Mouse (Mus musculus): ENCODE data around the gene Decr2. TPM values are rescaled to one million over a fixed set of nuclear protein-coding genes. Genes with fewer than 3 reads are reported as not detected.
"Not testable (repeated sequence)": the region's sequence is repeated elsewhere in the genome, so short reads cannot be mapped to it uniquely, and the experiment has no call there.

Gene Decr2
- total RNA-seq, 1 experiment from 2014 or later, result 5.5 TPM

DNA sequence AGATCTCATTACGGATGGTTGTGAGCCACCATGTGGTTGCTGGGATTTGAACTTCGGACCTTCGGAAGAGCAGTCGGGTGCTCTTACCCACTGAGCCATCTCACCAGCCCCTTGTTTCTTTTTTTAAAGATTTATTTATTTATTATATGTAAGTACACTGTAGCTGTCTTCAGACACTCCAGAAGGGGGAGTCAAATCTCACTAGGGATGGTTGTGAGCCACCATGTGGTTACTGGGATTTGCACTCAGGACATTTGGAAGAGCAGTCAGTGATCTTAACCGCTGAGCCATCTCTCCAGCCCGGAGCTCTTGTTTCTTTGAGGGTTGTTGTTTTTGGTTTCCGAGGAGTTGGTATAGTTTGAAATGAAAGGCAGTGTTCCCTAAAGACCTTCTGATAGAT, 24.3 kb upstream of the Decr2 start:
- not testable (repeated sequence) for ATAC-seq (ENCODE audit: extremely low read depth, insufficient number of reproducible peaks, low FRiP score, poor library complexity, severe bottlenecking)

GRCm38 (mm10) chr17:26114061-26114460, 23.9 kb upstream of the Decr2 start:
- no peak for ATAC-seq (ENCODE audit: extremely low read depth, insufficient number of reproducible peaks, low FRiP score, poor library complexity, severe bottlenecking)

DNA sequence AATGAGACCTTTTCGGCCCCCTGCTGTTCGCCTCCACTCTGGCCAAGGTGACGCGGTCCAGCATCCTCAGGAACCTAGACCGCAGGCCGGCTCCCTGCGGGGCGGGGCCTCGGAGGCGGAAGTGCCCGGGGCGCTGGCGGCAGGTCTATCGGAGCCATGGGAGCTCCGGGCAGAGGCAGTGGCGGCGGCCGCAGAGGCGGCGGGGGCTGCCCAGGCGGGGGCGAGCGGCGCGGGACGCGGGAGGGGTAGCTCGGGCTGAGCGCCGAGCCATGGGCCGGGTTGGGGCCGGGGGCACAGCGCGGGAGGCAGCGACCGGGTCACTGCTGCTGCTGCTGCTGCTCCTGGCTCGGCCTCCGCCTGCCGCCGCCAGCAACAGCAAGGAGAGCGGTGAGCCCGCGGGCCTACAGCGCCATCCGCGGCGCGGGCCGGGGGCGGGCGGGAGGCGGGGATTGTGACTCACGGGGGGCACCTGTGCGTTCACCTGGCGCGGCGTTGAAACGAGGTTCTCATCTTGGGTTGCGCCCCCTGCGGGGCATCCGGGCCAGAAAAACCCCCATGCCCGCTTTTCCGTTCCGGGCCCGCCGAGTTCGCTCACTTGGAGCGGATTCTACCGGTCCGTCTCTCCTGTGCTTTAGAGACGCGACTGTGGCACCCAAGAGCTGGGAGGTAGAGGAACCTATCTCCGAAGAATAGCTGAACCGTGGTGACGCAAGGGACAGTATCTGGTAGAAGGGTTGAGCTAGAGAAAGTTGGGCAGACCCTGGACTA, 23.2 kb upstream of the Decr2 start, which contains the start of gene Tmem8:
TSS of gene Tmem8 (plus strand) at position 119 of the 768 bp plus-strand sequence.
- ATAC-seq (ENCODE audit: extremely low read depth, insufficient number of reproducible peaks, low FRiP score, poor library complexity, severe bottlenecking), result peak; percentile 77

GRCm38 (mm10) chr17:26112751-26113150, 22.6 kb upstream of the Decr2 start:
- no peak for ATAC-seq (ENCODE audit: extremely low read depth, insufficient number of reproducible peaks, low FRiP score, poor library complexity, severe bottlenecking)

DNA sequence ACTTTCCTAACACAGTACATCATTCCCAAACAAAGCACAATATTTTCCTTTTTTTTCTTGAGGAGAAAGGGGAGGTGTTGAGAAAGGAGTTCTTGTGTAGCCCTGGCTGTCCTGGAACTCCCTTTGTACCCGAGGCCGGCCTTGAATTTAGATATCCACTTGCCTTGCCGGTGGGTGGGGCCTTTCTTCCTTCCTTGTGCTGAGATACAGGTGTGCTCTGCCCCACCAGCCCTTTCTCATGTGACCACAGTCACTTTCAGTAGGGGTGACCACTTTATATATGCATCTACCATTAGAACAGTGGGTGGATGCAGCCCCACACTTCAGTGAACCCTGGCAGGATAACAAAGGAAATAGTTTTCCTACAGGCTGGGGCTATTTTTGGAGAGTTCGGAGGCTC, 21.6 kb upstream of the Decr2 start:
- no peak for ATAC-seq (ENCODE audit: extremely low read depth, insufficient number of reproducible peaks, low FRiP score, poor library complexity, severe bottlenecking)

DNA sequence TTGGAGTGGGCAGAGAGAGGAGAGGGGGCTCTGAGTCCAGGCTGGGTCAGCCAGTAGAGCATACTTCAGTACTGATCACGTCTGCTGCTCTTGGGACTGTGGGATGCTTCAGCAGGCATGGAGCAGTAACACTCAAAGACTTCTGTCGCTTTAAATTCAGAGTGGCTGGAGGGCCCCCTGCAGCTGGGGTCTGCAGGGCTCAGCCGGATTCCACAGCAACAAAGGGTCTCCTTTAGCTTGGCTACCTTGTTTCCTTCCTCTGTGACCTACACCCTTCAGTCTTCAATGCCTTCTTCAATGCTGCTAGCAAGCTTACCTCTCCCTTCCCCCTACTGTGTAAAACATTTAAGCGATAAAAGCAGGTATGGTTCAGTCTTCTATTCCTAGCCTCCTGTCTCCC, 20.9 kb upstream of the Decr2 start:
- no peak for ATAC-seq (ENCODE audit: extremely low read depth, insufficient number of reproducible peaks, low FRiP score, poor library complexity, severe bottlenecking)

GRCm38 (mm10) chr17:26110156-26110555, 20.0 kb upstream of the Decr2 start:
- no peak for ATAC-seq (ENCODE audit: extremely low read depth, insufficient number of reproducible peaks, low FRiP score, poor library complexity, severe bottlenecking)

GRCm38 (mm10) chr17:26105619-26106018, 15.5 kb upstream of the Decr2 start:
- no peak for ATAC-seq (ENCODE audit: extremely low read depth, insufficient number of reproducible peaks, low FRiP score, poor library complexity, severe bottlenecking)

DNA sequence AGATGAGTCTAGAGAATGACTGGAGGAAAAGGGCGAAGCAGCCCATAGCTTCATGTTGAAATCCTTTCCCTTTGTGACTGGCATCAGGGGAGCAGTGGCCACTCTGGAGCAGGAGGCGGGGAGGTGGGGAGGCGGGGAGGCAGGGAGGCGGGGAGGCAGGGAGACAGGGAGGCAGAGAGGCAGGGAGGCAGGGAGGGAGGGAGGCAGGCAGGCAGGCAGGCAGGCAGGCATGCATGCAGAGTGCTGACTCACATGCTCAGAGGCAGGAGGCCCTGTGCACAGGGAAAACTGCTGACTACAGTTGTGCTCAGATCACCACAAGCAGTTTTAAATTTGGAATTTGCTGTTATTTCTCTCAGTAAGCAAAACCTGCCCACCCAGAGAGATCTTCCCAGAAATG, 11.3 kb upstream of the Decr2 start:
- ATAC-seq (ENCODE audit: extremely low read depth, insufficient number of reproducible peaks, low FRiP score, poor library complexity, severe bottlenecking), result no peak

DNA sequence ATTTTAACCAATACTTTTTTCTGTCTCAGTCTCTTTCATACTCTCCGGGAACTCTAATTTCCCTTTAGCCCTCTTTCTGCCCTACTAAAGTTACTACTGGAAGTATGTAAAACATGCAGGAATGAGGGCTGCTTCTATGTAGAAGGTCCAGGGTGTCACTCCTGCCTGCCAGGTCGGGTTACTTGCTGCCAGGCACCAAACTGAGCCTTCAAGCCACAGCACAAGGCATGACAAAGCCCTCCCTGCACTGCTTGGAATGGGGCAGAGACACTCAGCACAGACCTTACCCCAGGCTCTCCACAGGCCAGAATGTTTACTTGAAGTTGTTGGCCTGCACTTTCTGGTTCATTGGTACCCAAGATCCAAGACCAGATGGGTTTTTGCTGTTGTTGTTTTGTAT, 10.0 kb upstream of the Decr2 start:
- ATAC-seq (ENCODE audit: extremely low read depth, insufficient number of reproducible peaks, low FRiP score, poor library complexity, severe bottlenecking), result no peak

- ATAC-seq (ENCODE audit: extremely low read depth, insufficient number of reproducible peaks, low FRiP score, poor library complexity, severe bottlenecking), result not testable (repeated sequence)
Measured at GRCm38 (mm10) chr17:26099316-26099715, 9.2 kb upstream of the Decr2 start.

DNA sequence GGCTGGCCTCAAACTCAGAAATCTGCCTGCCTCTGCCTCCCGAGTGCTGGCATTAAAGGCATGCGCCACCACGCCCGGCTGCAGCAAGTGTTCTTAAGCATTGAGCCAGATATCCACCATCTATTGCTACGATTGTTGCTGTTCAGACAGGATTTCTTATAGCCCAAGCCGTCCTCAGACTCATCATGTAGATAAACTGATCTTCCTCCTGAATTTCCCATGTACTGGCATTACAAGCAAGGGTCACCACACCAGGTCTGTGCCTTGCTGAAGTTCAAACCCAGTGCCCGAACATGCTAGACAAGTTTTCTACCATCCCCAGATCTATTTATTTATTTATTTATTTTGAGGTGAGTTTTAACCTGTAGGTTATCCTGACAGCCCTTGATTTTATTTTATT, 8.3 kb upstream of the Decr2 start:
- ATAC-seq (ENCODE audit: extremely low read depth, insufficient number of reproducible peaks, low FRiP score, poor library complexity, severe bottlenecking), result no peak

DNA sequence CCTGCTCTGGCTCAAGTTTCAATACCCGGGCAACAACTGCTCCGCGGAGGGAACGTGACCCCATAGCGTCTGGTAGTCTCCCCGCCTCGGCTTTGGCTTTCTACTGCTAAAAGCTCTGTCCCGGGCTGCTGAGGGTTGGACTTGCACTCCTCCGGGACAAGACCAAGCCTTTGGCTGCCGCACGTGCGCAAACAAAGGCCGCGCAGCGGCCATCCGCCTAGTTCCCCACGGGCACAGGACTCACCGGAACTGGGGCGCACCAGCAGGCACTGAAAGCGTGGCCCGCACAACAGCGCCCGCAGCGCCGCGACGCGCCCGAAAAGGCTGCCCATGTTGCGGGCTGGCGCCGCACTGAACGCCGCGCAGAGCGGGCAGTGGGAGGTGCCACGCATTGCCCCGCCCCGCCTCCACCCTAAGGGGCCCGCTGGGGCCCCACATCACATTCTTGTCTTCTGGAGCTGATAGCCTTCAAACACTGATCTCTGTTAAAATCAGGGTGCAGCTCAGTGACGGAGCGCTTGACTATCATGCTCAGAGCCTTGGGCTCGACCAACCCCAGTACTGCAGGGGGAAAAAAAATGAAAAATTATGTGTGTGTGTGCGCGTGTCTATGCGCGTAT, 5.1 kb upstream of the Decr2 start, which contains the start of gene Nme4:
TSS of gene Nme4 (minus strand) at position 482 of the 620 bp plus-strand sequence.
- ATAC-seq (ENCODE audit: extremely low read depth, insufficient number of reproducible peaks, low FRiP score, poor library complexity, severe bottlenecking), result no peak

GRCm38 (mm10) chr17:26094531-26095110, 4.5 kb upstream of the Decr2 start:
- no peak for ATAC-seq (ENCODE audit: extremely low read depth, insufficient number of reproducible peaks, low FRiP score, poor library complexity, severe bottlenecking)

DNA sequence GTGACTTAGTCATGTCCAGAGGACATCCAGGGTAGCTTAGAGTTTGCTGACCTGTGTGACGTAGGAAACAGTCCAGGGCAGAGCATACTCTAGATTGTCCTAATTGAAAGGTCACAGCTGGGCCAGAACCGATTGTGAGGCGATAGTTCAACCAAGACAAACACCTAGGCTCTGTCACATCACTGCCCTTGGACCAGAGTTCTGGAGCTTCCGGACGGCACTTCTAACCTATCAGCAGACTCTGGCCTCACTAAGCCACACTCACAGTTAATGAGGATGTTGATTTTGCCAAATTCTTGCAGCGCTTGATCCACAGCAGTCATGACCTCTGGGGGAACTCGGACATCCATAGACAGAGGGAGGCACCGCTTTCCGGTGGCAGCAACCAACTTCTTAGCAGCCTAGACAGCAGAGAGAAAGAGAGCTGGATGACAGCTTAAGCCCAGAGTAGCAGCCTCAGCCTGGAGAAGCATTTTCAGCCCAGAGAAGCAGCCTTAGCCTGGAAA, 3.0 kb downstream of the Decr2 start:
- no peak for ATAC-seq (ENCODE audit: extremely low read depth, insufficient number of reproducible peaks, low FRiP score, poor library complexity, severe bottlenecking)

GRCm38 (mm10) chr17:26080867-26081266, 9.3 kb downstream of the Decr2 start:
- no peak for ATAC-seq (ENCODE audit: extremely low read depth, insufficient number of reproducible peaks, low FRiP score, poor library complexity, severe bottlenecking)

GRCm38 (mm10) chr17:26078851-26079250, 11.3 kb downstream of the Decr2 start:
- ATAC-seq (ENCODE audit: extremely low read depth, insufficient number of reproducible peaks, low FRiP score, poor library complexity, severe bottlenecking), result no peak

- ATAC-seq (ENCODE audit: extremely low read depth, insufficient number of reproducible peaks, low FRiP score, poor library complexity, severe bottlenecking), result no peak
Measured at GRCm38 (mm10) chr17:26075246-26075645, 14.9 kb downstream of the Decr2 start.

- no peak for ATAC-seq (ENCODE audit: extremely low read depth, insufficient number of reproducible peaks, low FRiP score, poor library complexity, severe bottlenecking)
Measured at GRCm38 (mm10) chr17:26070136-26070535, 20.0 kb downstream of the Decr2 start.

Measured in neutrophil, adult 5-6 weeks (primary cell).